8 mouse cellular contexts compared by ENCODE assay signal in the genomic region with DNA sequence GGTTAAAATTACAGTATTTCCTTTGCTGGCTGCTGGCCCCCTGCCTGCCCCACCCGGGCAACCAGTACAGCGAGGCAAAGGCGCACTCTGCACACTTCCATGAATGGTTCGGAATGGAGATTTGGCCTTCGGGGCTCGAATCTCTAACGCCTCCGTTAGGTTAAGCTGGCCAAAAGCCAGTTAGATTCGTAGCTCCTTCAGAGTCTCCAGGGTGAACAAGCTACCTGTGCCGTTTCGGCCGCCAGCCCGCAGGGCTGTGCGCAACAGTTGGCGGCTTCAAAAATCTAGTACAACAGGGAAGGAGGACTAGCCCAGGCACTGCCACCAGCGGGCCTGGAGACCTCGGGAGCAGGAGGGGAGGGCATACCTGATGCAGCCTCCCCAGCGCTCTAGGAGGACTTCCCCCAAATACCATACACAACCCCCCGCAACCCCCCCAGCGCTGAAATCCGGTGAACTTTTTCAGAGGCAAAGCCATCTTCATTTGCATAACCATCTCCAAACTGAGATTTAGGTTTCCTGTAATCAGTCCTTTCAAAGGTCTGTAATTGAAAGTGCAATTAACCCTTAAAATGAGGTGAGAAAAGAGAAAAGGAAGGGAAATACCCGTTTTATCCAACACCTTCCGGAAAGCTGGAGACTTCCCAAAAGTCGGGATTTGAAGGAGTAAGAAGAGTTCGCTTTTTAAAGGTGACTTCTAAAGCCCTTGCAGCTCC. TPM values are rescaled to one million over a fixed set of nuclear protein-coding genes. Genes with fewer than 3 reads are reported as not detected.
DNase-seq lines count a peak whose midpoint lies in the region; ATAC-seq and TF ChIP-seq lines count a peak whose summit lies in the region.

No protein-coding gene starts in this region.

- no peak for ATAC-seq in intestine, postnatal 0 days
- ATAC-seq in monocyte, adult 5-6 weeks (replicated peaks; ENCODE audit: insufficient number of reproducible peaks, low FRiP score, low TSS enrichment, poor library complexity, severe bottlenecking), result no peak

- no peaks in the 10 kb centered on the region for H3K9me3 ChIP-seq in E14TG2a.4 (ENCODE audit: low read length)
- H3K9me3 ChIP-seq in intestine, postnatal 0 days (ENCODE audit: control insufficient read depth), result no peaks in the 10 kb centered on the region
- H3K9me3 ChIP-seq in midbrain, embryonic 10.5 days (replicated peaks), result no peaks in the 10 kb centered on the region; the same call in 1 of the 2 replicates

- H3K4me1 ChIP-seq in E14TG2a.4 (replicated peaks; ENCODE audit: low read depth, low read length), result peaks cover 41% of the 10 kb centered on the region
- no peaks in the 10 kb centered on the region for H3K4me1 ChIP-seq in intestine, postnatal 0 days (replicated peaks; ENCODE audit: control insufficient read depth, insufficient read depth, low read length)
- peaks cover 23% of the 10 kb centered on the region for H3K4me1 ChIP-seq in midbrain, embryonic 10.5 days

- peak overlapping the region; percentile 3 for H3K9ac ChIP-seq in intestine, postnatal 0 days (ENCODE audit: low read depth, low read length)

- peak; percentile 14 for DNase-seq in NIH3T3 (ENCODE audit: low read depth)
- DNase-seq in forelimb bud, embryonic 11.5 days (ENCODE audit: low read depth, low spot score), result peak; percentile 12
- peak; percentile 24 for DNase-seq in midbrain, embryonic 10.5 days (ENCODE audit: low spot score)
- no peak for DNase-seq in cerebellum, adult 9-11 months
- DNase-seq in yolk sac, embryonic 10.5 days (ENCODE audit: low spot score), result no peak

- H3K27me3 ChIP-seq in E14TG2a.4 (ENCODE audit: insufficient read depth, low read length), result peaks cover 10% of the 10 kb centered on the region
- no peaks in the 10 kb centered on the region for H3K27me3 ChIP-seq in intestine, postnatal 0 days (replicated peaks; ENCODE audit: control insufficient read depth, insufficient read depth, low read length)
- peaks cover 54% of the 10 kb centered on the region for H3K27me3 ChIP-seq in midbrain, embryonic 10.5 days (ENCODE audit: low read depth, poor library complexity, severe bottlenecking)

- peaks cover 9% of the 10 kb centered on the region; the same call in 1 of the 2 replicates for H3K36me3 ChIP-seq in E14TG2a.4 (ENCODE audit: insufficient read depth, low read length)
- H3K36me3 ChIP-seq in intestine, postnatal 0 days (ENCODE audit: control insufficient read depth, insufficient read depth), result no peaks in the 10 kb centered on the region
- H3K36me3 ChIP-seq in midbrain, embryonic 10.5 days, result no peaks in the 10 kb centered on the region

- peak overlapping the region; percentile 82 for H3K4me3 ChIP-seq in E14TG2a.4 (replicated peaks; ENCODE audit: low read length)
- H3K4me3 ChIP-seq in intestine, postnatal 0 days (ENCODE audit: low read depth, low read length), result peak overlapping the region; percentile 54
- peak overlapping the region; percentile 62 for H3K4me3 ChIP-seq in midbrain, embryonic 10.5 days

- 26% methylated on average over 25 of the region's 25 CpGs for WGBS in intestine, postnatal 0 days
- WGBS in midbrain, embryonic 10.5 days, result 12% methylated on average over 25 of the region's 25 CpGs

- no peak overlapping the region for H3K27ac ChIP-seq in intestine, postnatal 0 days (ENCODE audit: low read depth, low read length)
- H3K27ac ChIP-seq in midbrain, embryonic 10.5 days (replicated peaks), result peak overlapping the region; percentile 84

- no peak for TF ChIP-seq CTCF in E14TG2a.4 (conservative IDR thresholded peaks at IDR 0.05; ENCODE audit: low read length)
- TF ChIP-seq CTCF in intestine, postnatal 0 days (IDR thresholded peaks at IDR 0.05; ENCODE audit: low read depth), result no peak

- H3K4me2 ChIP-seq in intestine, postnatal 0 days (replicated peaks; ENCODE audit: low read depth), result peak overlapping the region; percentile 81

RNA-seq across cellular contexts. Expression of a gene that starts 1.5 kb away (rescaled TPM):
- polyA plus RNA-seq in intestine, postnatal 0 days (2015; fragmentation: Nextera tagmentation; extraction: Ambion mirVana), result 21.2 and 21.6 TPM in 2 replicates
- polyA plus RNA-seq in midbrain, embryonic 10.5 days (2016; fragmentation: Nextera tagmentation; extraction: Ambion mirVana), result 26.3 and 27.1 TPM in 2 replicates
- total RNA-seq in monocyte, adult 5-6 weeks (2017), result 0.39 to 1.2 TPM in 2 of 3 replicates, not detected in the other

Comparison
In these comparisons a context has a peak if more than half of its experiments do, and no peak if none do; other contexts are left out.
1. DNase-seq: peak in NIH3T3 (single experiment), forelimb bud, embryonic 11.5 days (single experiment) and midbrain, embryonic 10.5 days (single experiment); none in cerebellum, adult 9-11 months (single experiment) and yolk sac, embryonic 10.5 days (single experiment).
2. Peak in every context shown above with its lines, with median percentiles within 50 percentile points of each other: H3K4me3 ChIP-seq.